Comparison of ENCODE assay signal across 8 mouse cellular contexts in the genomic region with DNA sequence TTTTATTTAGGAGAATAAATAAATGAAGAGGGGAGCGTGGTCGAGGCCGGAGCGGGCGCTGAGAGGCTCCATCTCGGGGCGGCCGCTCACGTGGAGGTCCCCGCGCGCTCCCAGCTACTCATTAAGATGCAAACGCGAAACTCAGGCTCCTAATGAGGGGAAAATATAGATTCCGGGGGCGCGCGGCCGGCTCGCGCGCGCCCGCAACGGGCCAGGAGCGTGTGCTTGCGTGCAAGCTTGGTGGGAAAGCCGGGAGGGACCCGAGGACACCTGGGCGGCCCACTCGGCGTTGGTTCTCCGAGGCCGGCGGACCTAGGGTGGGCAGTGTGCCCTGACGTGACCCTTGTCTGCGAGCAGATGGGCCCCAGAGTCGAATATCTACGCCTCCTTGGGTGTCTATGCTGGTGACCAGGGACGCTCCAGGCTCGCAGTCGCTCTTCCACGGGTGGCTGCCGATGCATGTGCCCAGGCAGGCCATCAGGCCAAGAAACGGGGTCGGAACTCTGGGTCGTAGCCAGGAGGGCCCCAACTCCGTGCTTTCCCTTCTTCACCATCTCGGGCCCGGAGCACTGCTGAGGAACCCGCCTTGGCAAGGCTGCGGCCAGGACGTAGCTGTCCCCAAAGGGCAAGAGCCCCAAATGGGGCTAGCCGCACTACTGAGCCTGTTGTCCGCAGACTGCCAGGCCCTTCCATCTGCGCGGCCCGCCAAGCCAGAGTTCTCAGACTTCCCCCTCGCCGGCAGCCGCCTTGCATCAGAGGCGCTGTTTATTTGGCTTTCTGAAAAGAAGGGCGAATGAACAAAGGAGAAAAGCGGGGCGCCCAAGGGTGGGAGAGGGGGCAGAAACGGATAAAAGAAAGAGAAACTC. TPM values are rescaled to one million over a fixed set of nuclear protein-coding genes. Genes with fewer than 3 reads are reported as not detected.
A peak's percentile ranks its signal among the peaks of the same experiment; 100 is the strongest.
DNase-seq lines count a peak whose midpoint lies in the region; ATAC-seq lines count a peak whose summit lies in the region.

No protein-coding gene starts in this region.

- peak overlapping the region; percentile 85 for H3K4me2 ChIP-seq in embryonic facial prominence, embryonic 15.5 days (replicated peaks)
- H3K4me2 ChIP-seq in kidney, embryonic 15.5 days: peak overlapping the region; percentile 78
- peak overlapping the region; percentile 86 for H3K4me2 ChIP-seq in liver, embryonic 12.5 days
- peak overlapping the region; percentile 98 for H3K4me2 ChIP-seq in stomach, embryonic 14.5 days (replicated peaks; ENCODE audit: low read depth, low read length)

- peaks cover 60% of the 10 kb centered on the region for H3K4me1 ChIP-seq in embryonic facial prominence, embryonic 15.5 days
- H3K4me1 ChIP-seq in heart, embryonic 10.5 days: peaks cover 67% of the 10 kb centered on the region
- peaks cover 69% of the 10 kb centered on the region for H3K4me1 ChIP-seq in kidney, embryonic 15.5 days
- peaks cover 73% of the 10 kb centered on the region for H3K4me1 ChIP-seq in liver, embryonic 12.5 days
- H3K4me1 ChIP-seq in stomach, embryonic 14.5 days (ENCODE audit: control insufficient read depth, insufficient read depth, low read length): peaks cover 50% of the 10 kb centered on the region

- H3K27ac ChIP-seq in embryonic facial prominence, embryonic 15.5 days (replicated peaks): peak overlapping the region; percentile 95
- H3K27ac ChIP-seq in heart, embryonic 10.5 days: peak overlapping the region; percentile 95
- H3K27ac ChIP-seq in kidney, embryonic 15.5 days: peak overlapping the region; percentile 95
- H3K27ac ChIP-seq in liver, embryonic 12.5 days: peak overlapping the region; percentile 85
- peak overlapping the region; percentile 95 for H3K27ac ChIP-seq in stomach, embryonic 14.5 days (ENCODE audit: low read length)

- ATAC-seq in embryonic facial prominence, embryonic 15.5 days (ENCODE audit: insufficient number of reproducible peaks, low FRiP score, low TSS enrichment, low read depth): peak; percentile 16
- ATAC-seq in kidney, embryonic 15.5 days (replicated peaks; ENCODE audit: low FRiP score): peak; percentile 20
- ATAC-seq in liver, embryonic 12.5 days: peak; percentile 29
- ATAC-seq in stomach, embryonic 14.5 days (ENCODE audit: insufficient number of reproducible peaks, insufficient read depth, low FRiP score, low read depth): peak; percentile 7; the same call in 1 of the 2 replicates

- no peaks in the 10 kb centered on the region for H3K9me3 ChIP-seq in embryonic facial prominence, embryonic 15.5 days (replicated peaks)
- H3K9me3 ChIP-seq in heart, embryonic 10.5 days: no peaks in the 10 kb centered on the region
- no peaks in the 10 kb centered on the region for H3K9me3 ChIP-seq in kidney, embryonic 15.5 days (replicated peaks)
- H3K9me3 ChIP-seq in liver, embryonic 12.5 days (replicated peaks): no peaks in the 10 kb centered on the region
- no peaks in the 10 kb centered on the region for H3K9me3 ChIP-seq in stomach, embryonic 14.5 days (ENCODE audit: control insufficient read depth, low read depth, low read length)

- WGBS in embryonic facial prominence, embryonic 15.5 days: under 1% methylated on average over 66 of the region's 66 CpGs
- WGBS in heart, embryonic 10.5 days: under 1% methylated on average over 66 of the region's 66 CpGs
- WGBS in kidney, embryonic 15.5 days: under 1% methylated on average over 66 of the region's 66 CpGs
- under 1% methylated on average over 66 of the region's 66 CpGs for WGBS in liver, embryonic 12.5 days (ENCODE audit: insufficient replicate concordance)
- WGBS in stomach, embryonic 14.5 days: under 1% methylated on average over 66 of the region's 66 CpGs

- H3K4me3 ChIP-seq in embryonic facial prominence, embryonic 15.5 days (replicated peaks): peak overlapping the region; percentile 86
- H3K4me3 ChIP-seq in heart, embryonic 10.5 days: peak overlapping the region; percentile 80
- peak overlapping the region; percentile 79 for H3K4me3 ChIP-seq in kidney, embryonic 15.5 days (replicated peaks)
- H3K4me3 ChIP-seq in liver, embryonic 12.5 days: peak overlapping the region; percentile 74
- H3K4me3 ChIP-seq in stomach, embryonic 14.5 days (ENCODE audit: low read depth, low read length): peak overlapping the region; percentile 41

- DNase-seq in 3T3-L1 (ENCODE audit: low read depth, low spot score): peak; percentile 59
- DNase-seq in adrenal gland, postnatal 36 days: peak; percentile 73 to 78
- peak; percentile 85 for DNase-seq in heart, embryonic 10.5 days (ENCODE audit: low spot score)
- peak; percentile 74 for DNase-seq in naive thymus-derived CD4-positive, alpha-beta T cell, adult 2 months (ENCODE audit: low read depth)

- peak overlapping the region; percentile 59 for H3K9ac ChIP-seq in embryonic facial prominence, embryonic 15.5 days
- peak overlapping the region; percentile 49 for H3K9ac ChIP-seq in kidney, embryonic 15.5 days
- peak overlapping the region; percentile 77 for H3K9ac ChIP-seq in liver, embryonic 12.5 days
- H3K9ac ChIP-seq in stomach, embryonic 14.5 days (replicated peaks; ENCODE audit: low read depth, low read length): peak overlapping the region; percentile 54

- H3K36me3 ChIP-seq in embryonic facial prominence, embryonic 15.5 days: no peaks in the 10 kb centered on the region
- no peaks in the 10 kb centered on the region for H3K36me3 ChIP-seq in heart, embryonic 10.5 days
- H3K36me3 ChIP-seq in kidney, embryonic 15.5 days: peaks cover 7% of the 10 kb centered on the region
- H3K36me3 ChIP-seq in liver, embryonic 12.5 days: peaks cover 3% of the 10 kb centered on the region; the same call in 1 of the 2 replicates
- no peaks in the 10 kb centered on the region for H3K36me3 ChIP-seq in stomach, embryonic 14.5 days (ENCODE audit: control insufficient read depth, insufficient read depth, low read length)

- peaks cover 12% of the 10 kb centered on the region for H3K27me3 ChIP-seq in embryonic facial prominence, embryonic 15.5 days
- H3K27me3 ChIP-seq in heart, embryonic 10.5 days (ENCODE audit: insufficient read depth, poor library complexity, severe bottlenecking): peaks cover 21% of the 10 kb centered on the region
- peaks cover 9% of the 10 kb centered on the region for H3K27me3 ChIP-seq in kidney, embryonic 15.5 days
- H3K27me3 ChIP-seq in liver, embryonic 12.5 days (replicated peaks): peaks cover 67% of the 10 kb centered on the region
- no peaks in the 10 kb centered on the region for H3K27me3 ChIP-seq in stomach, embryonic 14.5 days (ENCODE audit: control insufficient read depth, insufficient read depth, low read length)

RNA-seq across cellular contexts. Expression of a gene that starts 1.0 kb away (rescaled TPM):
- total RNA-seq in adrenal gland, postnatal 36 days (2021): 100 to 1,000 TPM; 121 to 144 TPM
- 35.3 and 36.0 TPM in 2 replicates for polyA plus RNA-seq in embryonic facial prominence, embryonic 15.5 days (2015; fragmentation: Nextera tagmentation; extraction: Ambion mirVana)
- 15.6 and 25.4 TPM in 2 replicates for polyA plus RNA-seq in heart, embryonic 10.5 days (2016; fragmentation: Nextera tagmentation; extraction: Ambion mirVana)
- 26.1 and 30.9 TPM in 2 replicates for polyA plus RNA-seq in kidney, embryonic 15.5 days (2015; fragmentation: Nextera tagmentation; extraction: Ambion mirVana)
- 7.7 and 8.2 TPM in 2 replicates for polyA plus RNA-seq in liver, embryonic 12.5 days (2016; fragmentation: Nextera tagmentation; extraction: Ambion mirVana)
- 31.9 and 32.3 TPM in 2 replicates for polyA plus RNA-seq in stomach, embryonic 14.5 days (2014; fragmentation: Nextera tagmentation; extraction: Ambion mirVana)

Comparison
In these comparisons a context has a peak if more than half of its experiments do, and no peak if none do; other contexts are left out.
1. Peak in every context shown above with its lines: DNase-seq, ATAC-seq, H3K4me3 ChIP-seq and H3K27ac ChIP-seq.